Mouse (Mus musculus) C2C12 (cell line): Measurements from ENCODE around the gene Frem3.

Source experiments
- CEBPB ChIP-seq: IDR thresholded peaks from one replicate; pipeline ENCODE4 v1.6.1; 2011; ENCODE audit warnings: low read depth, mild to moderate bottlenecking, control low read depth, moderate library complexity
- CTCF ChIP-seq: IDR thresholded peaks from one replicate; pipeline ENCODE4 v1.5.1; 2011; ENCODE audit not compliant: control insufficient read depth, insufficient read depth, insufficient read length
- MYOD1 ChIP-seq: IDR thresholded peaks from one replicate; pipeline ENCODE4 v1.6.1; 2011; ENCODE audit warnings: low read depth; ENCODE audit not compliant: control insufficient read depth, insufficient read length

- TF ChIP-seq CTCF (no peak), MYOD1 (no peak), CEBPB (no peak)
Measured at GRCm38 (mm10) chr8:80661055-80661454, 50.2 kb downstream of the Frem3 start.
